Mouse (Mus musculus) olfactory bulb, adult 2 months (tissue): ENCODE measurements around the gene Synpr. TPM values are rescaled to one million over a fixed set of nuclear protein-coding genes. Genes with fewer than 3 reads are reported as not detected.

Source experiments
- H3K27ac ChIP-seq: fragments of 200-500 bp; 2 replicates; pipeline ENCODE4 v1.5.1; 2012; ENCODE audit warnings: low read depth, low read length; ENCODE audit not compliant: insufficient read depth
- H3K4me1 ChIP-seq: fragments of 200-500 bp; 2 replicates; pipeline ENCODE4 v1.6.1; 2012; ENCODE audit warnings: low read length; ENCODE audit not compliant: control insufficient read depth, insufficient read depth
- H3K4me3 ChIP-seq: fragments of 200-500 bp; 2 replicates; pipeline ENCODE4 v1.5.1; 2012; ENCODE audit warnings: mild to moderate bottlenecking, low read depth, low read length, moderate library complexity; ENCODE audit not compliant: insufficient read depth
- CTCF ChIP-seq: fragments of 200-500 bp; IDR thresholded peaks from 2 replicates; pipeline ENCODE4 v1.5.1; 2012; ENCODE audit warnings: low read depth, mild to moderate bottlenecking, low read length, moderate library complexity; ENCODE audit not compliant: insufficient read depth
- POLR2A ChIP-seq: fragments of 200-500 bp; IDR thresholded peaks from 2 replicates; pipeline ENCODE4 v1.6.1; 2012; ENCODE audit warnings: mild to moderate bottlenecking, low read depth, low read length, moderate library complexity; ENCODE audit not compliant: insufficient read depth
- WGBS: fragments of 180-500 bp; shearing (Covaris S2); methylation state at CpG from one replicate; pipeline ENCODE4 v1.1.7; 2018; 5-methylcytosine and 5-hydroxymethylcytosine counted together
- polyA plus RNA-seq: library from polyadenylated mRNA; stranded (reverse); fragments of >200 nt; gene quantifications from 2 replicates; pipeline ENCODE4 v1.2.4, GENCODE M21; 2012; ENCODE audit warnings: low replicate concordance; ENCODE audit not compliant: missing spikeins, insufficient read depth, insufficient read length

Synpr gene
- polyA plus RNA-seq, 1 experiment = 200 TPM

DNA sequence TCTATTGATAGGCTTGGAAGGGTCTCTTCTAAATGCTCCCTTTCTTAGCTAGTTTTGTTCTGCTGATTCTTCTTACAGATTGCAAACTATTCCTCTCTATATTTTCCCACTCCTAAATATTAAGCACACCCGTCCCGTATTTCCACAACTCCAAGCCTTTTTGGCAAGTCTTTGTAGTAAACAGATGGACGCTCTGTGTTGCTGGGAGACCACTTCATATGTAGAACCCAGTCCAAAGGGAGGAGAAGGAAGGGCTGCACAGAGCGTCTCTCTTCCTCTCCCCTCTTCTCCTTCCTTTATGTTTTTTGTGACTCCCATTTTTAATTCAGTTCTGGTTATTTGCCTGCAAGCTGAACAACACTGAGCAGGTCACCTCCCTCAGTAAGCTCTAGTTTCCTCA lies 1.4 kb upstream of the Synpr start:
- TF ChIP-seq POLR2A = no peak
- Histone ChIP-seq H3K27ac (no peak overlapping the region), H3K4me1 (no peaks in the 10 kb centered on the region), H3K4me3 (no peak overlapping the region)
- 49% methylated on average over 4 of the region's 4 CpGs for WGBS

DNA sequence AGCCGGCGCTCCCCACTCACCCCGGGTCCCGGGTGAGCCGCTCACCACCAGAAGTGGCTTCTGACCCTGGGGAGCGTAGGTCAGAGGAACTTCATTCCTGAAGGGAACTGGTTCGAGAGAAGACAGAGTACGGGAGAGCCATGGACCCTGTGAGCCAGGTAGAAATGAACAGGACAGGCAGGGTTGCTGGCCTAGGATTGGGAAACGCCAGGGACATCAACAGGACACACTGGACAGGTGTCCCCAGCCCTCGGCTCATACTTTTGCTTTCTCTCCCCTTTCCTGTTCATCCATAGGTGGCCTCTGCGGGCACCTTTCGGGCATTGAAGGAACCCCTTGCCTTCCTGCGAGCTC lies 242 bp downstream of the Synpr start:
- H3K4me1 ChIP-seq = no peaks in the 10 kb centered on the region
- 15% methylated on average over 13 of the region's 13 CpGs for WGBS
- H3K27ac ChIP-seq = peak overlapping the region; percentile 41
- TF ChIP-seq CTCF (no peak), POLR2A (no peak)
- peak overlapping the region; percentile 50 for H3K4me3 ChIP-seq

DNA sequence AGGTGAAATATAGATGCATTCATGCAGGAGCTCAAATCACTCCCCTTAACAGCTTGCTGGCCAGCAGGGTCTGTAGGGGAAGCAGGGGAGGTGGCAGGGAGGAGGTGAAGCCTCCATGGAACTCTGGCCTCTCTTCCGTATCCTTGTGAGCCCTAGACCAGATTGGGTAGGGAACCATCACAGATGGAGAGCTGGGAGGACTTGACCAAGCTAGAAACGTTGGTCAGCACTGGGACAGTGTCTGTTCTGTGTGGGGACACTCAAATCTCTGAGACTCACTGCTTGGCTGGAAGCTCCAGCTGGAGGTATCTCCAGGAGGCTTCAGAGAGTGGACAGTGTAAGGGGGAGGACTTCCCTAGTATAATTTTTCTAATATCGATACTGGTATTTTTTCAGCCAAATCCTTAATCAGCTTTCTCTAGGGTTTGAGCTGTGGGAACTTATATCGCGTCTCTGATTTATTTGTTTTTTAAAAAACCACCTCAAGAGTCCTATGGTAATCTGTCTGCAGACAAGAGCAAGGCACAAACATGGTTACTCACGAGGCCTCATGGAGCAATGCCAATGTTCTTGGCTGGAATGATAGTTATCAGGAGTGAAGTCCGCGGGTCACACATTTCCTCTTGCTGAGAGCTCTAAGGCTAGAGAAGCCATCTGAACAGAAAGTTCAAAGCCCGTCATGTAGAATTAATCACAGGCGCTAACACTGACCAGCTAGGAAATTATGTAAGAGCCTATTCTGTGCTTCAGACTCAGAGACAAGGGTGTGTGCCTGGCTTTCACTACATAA lies 956 bp downstream of the Synpr start:
- Histone ChIP-seq H3K4me1 (no peaks in the 10 kb centered on the region), H3K4me3 (peak overlapping the region; percentile 50), H3K27ac (peak overlapping the region; percentile 41)
- TF ChIP-seq POLR2A (no peak), CTCF (no peak)
- WGBS = 58% methylated on average over 10 of the region's 10 CpGs

DNA sequence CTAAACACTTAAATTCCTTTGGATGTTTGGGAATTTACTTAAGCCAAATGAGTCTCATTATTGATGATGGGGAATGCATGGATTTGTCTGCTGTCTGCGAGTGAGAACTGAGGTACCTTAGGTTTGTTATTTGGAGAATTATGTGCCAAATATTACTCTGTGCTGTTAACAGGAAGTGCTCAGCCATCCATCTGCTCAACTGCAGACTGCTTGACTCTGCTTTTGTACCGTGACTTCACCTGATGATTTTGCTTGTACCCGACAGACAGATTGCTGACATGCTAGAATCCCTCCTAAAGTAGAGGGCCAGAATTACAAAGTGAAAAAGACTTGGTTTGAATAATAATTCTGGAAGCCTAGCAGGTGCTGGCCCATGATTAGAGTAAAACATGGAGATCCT lies 9.6 kb downstream of the Synpr start:
- WGBS = 84% methylated on average over 3 of the region's 3 CpGs
- Histone ChIP-seq H3K4me1 (no peaks in the 10 kb centered on the region), H3K27ac (no peak overlapping the region), H3K4me3 (no peak overlapping the region)
- TF ChIP-seq CTCF (no peak), POLR2A (no peak)

DNA sequence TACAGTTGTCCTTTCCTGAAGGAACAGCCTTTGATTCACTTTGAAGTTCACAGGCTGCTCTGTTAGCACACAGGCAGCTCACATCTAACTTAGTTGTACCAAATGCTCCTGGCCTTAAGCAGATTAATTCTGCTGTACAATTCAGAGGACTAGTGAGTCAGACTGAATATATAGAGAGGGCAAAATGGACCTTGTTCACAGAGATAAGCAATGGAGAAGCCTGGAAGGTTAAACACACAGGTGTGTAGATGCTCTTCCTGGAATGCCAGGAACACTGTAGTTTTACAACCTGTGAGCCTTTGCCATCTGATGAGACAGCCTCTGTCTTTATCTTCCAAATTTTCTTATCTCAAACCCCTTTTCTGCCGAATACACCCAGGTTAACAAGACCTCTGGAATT lies 29.7 kb downstream of the Synpr start:
- Histone ChIP-seq H3K27ac (no peak overlapping the region), H3K4me1 (no peaks in the 10 kb centered on the region), H3K4me3 (no peak overlapping the region)
- 91% methylated on average over 1 of the region's 1 CpGs for WGBS
- TF ChIP-seq POLR2A (no peak), CTCF (no peak)

DNA sequence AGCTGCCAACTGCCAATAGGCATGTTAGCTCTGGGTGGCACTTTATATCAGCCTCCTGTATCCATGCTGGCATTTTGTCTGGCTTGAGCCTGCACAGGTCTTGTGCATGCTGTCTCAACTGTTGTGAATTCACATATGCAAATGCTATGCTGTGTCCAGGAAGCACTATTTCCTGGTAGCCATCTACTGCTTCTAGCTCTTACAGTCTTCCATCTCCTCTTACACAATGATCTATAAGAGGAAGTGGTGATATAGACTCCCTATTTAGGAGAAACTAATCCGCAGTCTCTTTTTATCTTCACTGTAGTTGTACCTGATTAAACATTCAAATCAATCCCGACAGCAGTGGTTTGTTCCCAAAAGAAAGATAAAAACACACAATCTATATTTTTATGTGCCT lies 43.9 kb downstream of the Synpr start:
- H3K4me1 ChIP-seq = peaks cover 4% of the 10 kb centered on the region
- no peak overlapping the region for H3K27ac ChIP-seq
- WGBS = 87% methylated on average over 2 of the region's 2 CpGs
- no peak overlapping the region for H3K4me3 ChIP-seq
- TF ChIP-seq CTCF (no peak), POLR2A (no peak)

DNA sequence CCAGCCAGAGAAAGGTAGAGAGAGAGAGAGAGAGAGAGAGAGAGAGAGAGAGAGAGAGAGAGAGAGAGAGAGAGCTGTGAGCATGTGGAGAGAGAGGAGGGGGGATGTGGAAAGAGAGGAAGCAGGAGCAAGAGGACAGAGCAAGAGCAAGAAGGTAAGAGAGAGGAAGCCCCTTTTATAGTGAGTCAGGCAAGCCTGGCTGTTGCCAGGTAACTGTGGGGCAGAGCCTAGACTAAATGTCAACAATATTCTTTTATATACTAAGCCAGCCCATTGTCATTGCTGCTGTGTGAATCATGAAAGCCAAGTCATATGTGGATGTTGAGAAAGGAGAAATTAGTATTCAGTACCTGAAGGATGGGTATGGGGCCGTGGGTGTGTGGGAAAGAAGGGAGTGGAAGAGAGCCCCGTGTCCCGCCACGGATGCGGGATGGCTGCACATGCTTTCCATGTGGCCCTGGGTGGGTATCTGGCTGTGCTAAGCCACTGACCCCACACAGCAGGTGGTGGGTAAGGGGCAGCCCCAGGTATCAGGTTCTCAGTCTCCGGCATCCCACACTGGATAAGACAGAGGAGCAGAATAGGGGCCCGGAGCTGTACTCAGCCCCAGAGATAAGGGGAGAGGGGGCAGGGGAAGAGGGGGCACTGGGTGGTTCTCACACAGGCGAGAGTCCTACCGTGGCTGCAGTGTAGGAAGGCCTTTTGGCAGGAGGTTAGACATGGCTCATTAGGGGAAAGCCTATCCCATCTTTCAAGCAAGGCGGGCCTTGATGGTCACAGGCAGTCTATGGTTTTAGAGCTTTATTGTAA lies 48.1 kb downstream of the Synpr start:
- Histone ChIP-seq H3K4me3 (no peak overlapping the region), H3K27ac (no peak overlapping the region), H3K4me1 (peaks cover 6% of the 10 kb centered on the region)
- TF ChIP-seq POLR2A (no peak), CTCF (no peak)
- WGBS = 66% methylated on average over 10 of the region's 10 CpGs

DNA sequence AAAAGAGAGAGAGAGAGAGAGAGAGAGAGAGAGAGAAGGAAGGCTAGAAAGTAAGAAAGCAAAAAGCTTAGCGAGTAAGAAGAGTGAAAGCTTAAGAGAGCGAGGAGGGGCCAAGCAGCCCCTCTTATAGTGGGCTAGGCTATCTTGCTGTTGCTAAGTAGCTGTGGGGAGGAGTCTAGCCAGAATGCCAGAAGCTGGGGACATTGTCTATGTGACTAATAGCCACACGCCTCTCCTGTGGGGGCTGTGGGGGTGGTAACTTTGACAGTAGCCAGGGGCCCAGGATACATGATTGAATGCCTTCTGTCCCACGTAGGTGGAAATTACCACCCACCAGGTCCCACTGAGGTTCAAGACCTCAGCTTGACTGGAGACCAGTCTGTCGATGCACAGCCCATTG lies 48.8 kb downstream of the Synpr start:
- Histone ChIP-seq H3K4me3 (no peak overlapping the region), H3K27ac (no peak overlapping the region), H3K4me1 (peaks cover 6% of the 10 kb centered on the region)
- no peak for TF ChIP-seq CTCF
- 75% methylated on average over 5 of the region's 5 CpGs for WGBS

DNA sequence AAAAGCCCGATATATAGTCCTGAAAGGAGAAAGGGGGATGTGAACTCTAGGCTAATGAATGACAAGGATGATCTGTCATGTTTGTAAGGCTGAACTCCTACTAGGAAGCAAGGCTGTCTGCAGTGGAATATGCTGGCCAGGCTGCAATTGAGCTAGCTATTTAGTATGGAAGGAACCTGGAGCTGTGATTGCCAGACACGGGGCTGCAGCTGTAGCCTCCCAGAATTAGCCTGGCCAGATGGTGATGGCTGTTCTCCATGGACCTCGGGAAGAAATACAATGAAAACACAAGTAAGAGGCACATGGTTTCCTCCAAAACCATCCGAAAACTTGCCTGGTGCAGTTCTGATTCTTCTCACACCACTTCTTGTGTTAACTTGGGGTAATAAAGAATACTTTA lies 51.6 kb downstream of the Synpr start:
- Histone ChIP-seq H3K27ac (peak overlapping the region; percentile 82), H3K4me1 (peaks cover 6% of the 10 kb centered on the region), H3K4me3 (no peak overlapping the region)
- WGBS = 32% methylated on average over 4 of the region's 4 CpGs
- no peak for TF ChIP-seq POLR2A
- no peak for TF ChIP-seq CTCF

DNA sequence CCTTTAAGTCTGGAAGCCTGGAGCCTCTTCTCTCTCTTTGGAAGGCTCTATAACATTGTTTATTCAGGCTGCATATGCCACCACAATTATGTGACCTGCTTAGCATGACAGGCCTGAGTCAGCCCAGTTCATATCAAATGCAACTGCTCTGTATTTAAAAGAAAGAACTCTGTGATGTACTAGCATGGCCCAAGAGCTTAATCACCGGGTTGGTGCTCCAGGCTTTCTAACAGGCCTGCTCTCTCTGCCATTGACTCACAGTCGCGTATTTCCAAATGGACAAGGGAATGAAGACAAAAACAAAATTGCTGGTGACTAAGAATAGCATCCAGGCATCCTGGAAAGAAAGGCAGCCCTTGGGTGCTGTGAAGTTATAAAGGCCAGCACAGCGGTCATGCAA lies 56.1 kb downstream of the Synpr start:
- Histone ChIP-seq H3K4me3 (no peak overlapping the region), H3K4me1 (peaks cover 2% of the 10 kb centered on the region; the same call in 1 of the 2 replicates)
- WGBS = 26% methylated on average over 4 of the region's 4 CpGs

More for the DNA sequence above, 56.1 kb downstream of the Synpr start:
- peak overlapping the region; percentile 59 for H3K27ac ChIP-seq
- TF ChIP-seq POLR2A (no peak), CTCF (no peak)
